Mouse (Mus musculus) ES-Bruce4 (cell line): ENCODE results near the gene Speer4f2. TPM values are rescaled to one million over a fixed set of nuclear protein-coding genes. Genes with fewer than 3 reads are reported as not detected.
"Not testable (repeated sequence)": the region's sequence is repeated elsewhere in the genome, so short reads cannot be mapped to it uniquely, and the experiment has no call there.

Experiments
- H3K27ac ChIP-seq: 2 replicates; pipeline ENCODE4 v1.5.1; 2012; ENCODE audit warnings: low read length, inconsistent platforms; ENCODE audit not compliant: insufficient read depth
- H3K27me3 ChIP-seq: 2 replicates; pipeline ENCODE4 v1.6.1; 2012; ENCODE audit warnings: mild to moderate bottlenecking, low read length, inconsistent platforms; ENCODE audit not compliant: control insufficient read depth, poor library complexity, insufficient read depth, severe bottlenecking
- H3K36me3 ChIP-seq: 2 replicates; pipeline ENCODE4 v1.6.1; 2012; ENCODE audit warnings: inconsistent platforms, mild to moderate bottlenecking, low read length, moderate library complexity; ENCODE audit not compliant: control insufficient read depth, poor library complexity, insufficient read depth, severe bottlenecking
- H3K4me1 ChIP-seq: one replicate; pipeline ENCODE4 v1.8.1; 2011; ENCODE audit warnings: low read length; ENCODE audit not compliant: control insufficient read depth, insufficient read depth
- H3K4me3 ChIP-seq: 2 replicates; pipeline ENCODE4 v1.5.1; 2011; ENCODE audit warnings: low read depth, mild to moderate bottlenecking, low read length
- H3K9ac ChIP-seq: 2 replicates; pipeline ENCODE4 v1.6.1; 2012; ENCODE audit warnings: low read depth, mild to moderate bottlenecking, inconsistent platforms; ENCODE audit not compliant: poor library complexity, severe bottlenecking
- H3K9me3 ChIP-seq: replicated peaks from 2 replicates; pipeline ENCODE4 v1.6.1; 2012; ENCODE audit warnings: mild to moderate bottlenecking, low read length, inconsistent platforms; ENCODE audit not compliant: control insufficient read depth, poor library complexity, insufficient read depth, severe bottlenecking
- CTCF ChIP-seq: IDR thresholded peaks from one replicate; pipeline ENCODE4 v1.8.1; 2011; ENCODE audit warnings: low read depth, low read length
- EP300 ChIP-seq: IDR thresholded peaks from 2 replicates; pipeline ENCODE4 v1.6.1; 2011; ENCODE audit warnings: low read depth, low read length; ENCODE audit not compliant: insufficient read depth
- POLR2A ChIP-seq: IDR thresholded peaks from one replicate; pipeline ENCODE4 v1.8.1; 2011; ENCODE audit warnings: low read length; ENCODE audit not compliant: insufficient read depth
- polyA plus RNA-seq: library from polyadenylated mRNA; stranded (reverse); fragments of >200 nt; gene quantifications from 2 replicates; pipeline ENCODE4 v1.2.4, GENCODE M21; 2011; ENCODE audit warnings: low read depth; ENCODE audit not compliant: missing spikeins, insufficient read depth, insufficient read length

The Speer4f2 gene
- polyA plus RNA-seq: not detected in 2 replicates

GRCm38 (mm10) chr5:17372880-17373279, at the start of gene Speer4f2:
Speer4f2 (plus strand) TSS chr5:17373180.
- not testable (repeated sequence) for H3K27me3 ChIP-seq, H3K4me3 ChIP-seq, H3K9me3 ChIP-seq, H3K4me1 ChIP-seq, H3K36me3 ChIP-seq, H3K9ac ChIP-seq, H3K27ac ChIP-seq

DNA sequence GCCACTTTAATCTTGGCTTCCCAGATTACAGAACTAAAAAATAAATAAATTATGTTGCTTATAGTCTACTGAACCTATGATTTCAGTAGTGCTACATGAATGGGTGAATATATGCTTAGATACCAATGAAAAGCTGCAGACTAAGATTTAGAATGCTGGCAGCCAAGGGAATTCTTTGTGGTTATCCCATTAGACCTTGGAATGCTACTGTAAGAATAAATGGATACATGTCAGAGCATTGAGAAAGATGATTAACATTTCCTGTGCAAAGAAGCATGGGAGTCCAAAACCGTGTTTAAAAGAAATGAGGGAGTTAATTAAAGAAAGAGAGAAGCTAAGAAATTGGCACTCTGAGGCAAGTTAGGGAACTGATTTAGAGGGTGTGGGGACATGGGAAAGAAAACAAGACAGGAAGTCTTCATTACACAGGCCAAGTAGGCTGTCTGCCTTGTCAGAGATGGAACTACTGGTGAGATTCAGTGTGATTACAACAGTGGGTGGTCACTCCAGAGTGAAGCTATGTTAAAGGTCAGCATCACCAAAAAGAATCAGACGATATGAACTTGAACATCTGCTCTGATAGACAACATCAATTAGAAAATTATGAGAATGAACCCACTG, 43.9 kb upstream of the Speer4f2 start:
- no peaks in the 10 kb centered on the region for H3K36me3 ChIP-seq
- H3K4me1 ChIP-seq: no peaks in the 10 kb centered on the region
- H3K27ac ChIP-seq: no peak overlapping the region
- H3K9ac ChIP-seq: no peak overlapping the region
- no peaks in the 10 kb centered on the region for H3K9me3 ChIP-seq
- no peak for TF ChIP-seq POLR2A
- no peak for TF ChIP-seq EP300
- TF ChIP-seq CTCF: no peak
- H3K27me3 ChIP-seq: no peaks in the 10 kb centered on the region
- no peak overlapping the region for H3K4me3 ChIP-seq

- no peak for TF ChIP-seq CTCF
- no peak for TF ChIP-seq EP300
- no peak for TF ChIP-seq POLR2A
- no peak overlapping the region for H3K9ac ChIP-seq
- no peak overlapping the region for H3K27ac ChIP-seq
- no peaks in the 10 kb centered on the region for H3K27me3 ChIP-seq
- no peak overlapping the region for H3K4me3 ChIP-seq
- no peaks in the 10 kb centered on the region for H3K9me3 ChIP-seq
- H3K36me3 ChIP-seq: no peaks in the 10 kb centered on the region
- H3K4me1 ChIP-seq: no peaks in the 10 kb centered on the region
Measured at GRCm38 (mm10) chr5:17334836-17335235, 38.1 kb upstream of the Speer4f2 start.

DNA sequence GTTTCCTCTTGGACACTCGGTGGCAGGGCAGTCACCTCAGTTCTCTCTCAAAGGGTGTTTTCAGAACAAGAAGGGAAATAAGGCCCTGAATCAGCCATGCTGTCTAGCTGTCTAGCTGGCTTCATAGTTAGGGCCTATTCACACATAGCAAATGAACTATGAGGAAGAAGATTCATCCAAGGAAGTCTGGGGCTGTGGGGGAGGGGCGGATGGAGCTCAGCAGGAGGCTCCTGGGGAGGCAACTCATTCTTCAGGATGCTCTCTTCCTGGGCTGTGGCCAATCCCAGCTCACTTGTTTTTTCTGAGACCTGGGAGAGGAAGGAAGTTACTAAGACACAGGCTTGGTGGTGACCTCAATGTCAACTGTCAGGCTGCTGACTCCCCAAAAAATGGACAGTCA, 27.2 kb upstream of the Speer4f2 start:
- not testable (repeated sequence) for H3K9ac ChIP-seq, H3K27me3 ChIP-seq, H3K27ac ChIP-seq, H3K36me3 ChIP-seq, H3K4me1 ChIP-seq, H3K4me3 ChIP-seq, H3K9me3 ChIP-seq

- Histone ChIP-seq H3K4me3 (no peak overlapping the region), H3K27ac (no peak overlapping the region), H3K9me3 (no peaks in the 10 kb centered on the region), H3K9ac (no peak overlapping the region), H3K27me3 (no peaks in the 10 kb centered on the region), H3K36me3 (no peaks in the 10 kb centered on the region), H3K4me1 (no peaks in the 10 kb centered on the region)
- TF ChIP-seq CTCF (no peak), EP300 (no peak), POLR2A (no peak)
Measured at GRCm38 (mm10) chr5:17359394-17359999, 13.5 kb upstream of the Speer4f2 start.

DNA sequence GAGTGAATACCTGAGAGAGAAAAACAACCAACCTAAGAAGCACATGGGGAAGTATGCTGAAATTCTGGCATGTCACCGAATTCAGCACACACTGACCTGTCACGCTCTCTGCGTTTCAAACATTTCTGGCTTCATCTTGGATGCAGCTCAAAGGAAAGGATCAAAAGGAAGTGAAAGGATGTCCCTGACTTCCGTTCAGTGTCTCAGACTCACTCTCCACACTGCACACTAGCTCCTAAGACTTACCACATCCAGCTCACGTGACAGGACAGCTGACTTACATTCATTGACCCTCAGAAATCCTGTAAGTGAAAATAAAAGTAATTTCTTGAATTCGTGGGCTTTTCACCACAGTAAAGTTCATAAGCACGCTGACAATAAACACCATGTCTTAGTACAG, 16.9 kb downstream of the Speer4f2 start:
- TF ChIP-seq CTCF (no peak), EP300 (no peak), POLR2A (no peak)
- Histone ChIP-seq H3K9me3 (no peaks in the 10 kb centered on the region), H3K27me3 (no peaks in the 10 kb centered on the region), H3K36me3 (no peaks in the 10 kb centered on the region), H3K4me1 (no peaks in the 10 kb centered on the region), H3K27ac (no peak overlapping the region), H3K9ac (no peak overlapping the region), H3K4me3 (no peak overlapping the region)
